Mouse (Mus musculus): ENCODE results near the gene Gpr146. TPM values are rescaled to one million over a fixed set of nuclear protein-coding genes. Genes with fewer than 3 reads are reported as not detected.
"Not testable (repeated sequence)": the region's sequence is repeated elsewhere in the genome, so short reads cannot be mapped to it uniquely, and the experiment has no call there.

Gene Gpr146
- 10 to 100 TPM in 1 of 2 experiments, 1 to 10 TPM in 1; 8.1 to 11.3 TPM for polyA plus RNA-seq (2017; shearing (Covaris generic))

DNA sequence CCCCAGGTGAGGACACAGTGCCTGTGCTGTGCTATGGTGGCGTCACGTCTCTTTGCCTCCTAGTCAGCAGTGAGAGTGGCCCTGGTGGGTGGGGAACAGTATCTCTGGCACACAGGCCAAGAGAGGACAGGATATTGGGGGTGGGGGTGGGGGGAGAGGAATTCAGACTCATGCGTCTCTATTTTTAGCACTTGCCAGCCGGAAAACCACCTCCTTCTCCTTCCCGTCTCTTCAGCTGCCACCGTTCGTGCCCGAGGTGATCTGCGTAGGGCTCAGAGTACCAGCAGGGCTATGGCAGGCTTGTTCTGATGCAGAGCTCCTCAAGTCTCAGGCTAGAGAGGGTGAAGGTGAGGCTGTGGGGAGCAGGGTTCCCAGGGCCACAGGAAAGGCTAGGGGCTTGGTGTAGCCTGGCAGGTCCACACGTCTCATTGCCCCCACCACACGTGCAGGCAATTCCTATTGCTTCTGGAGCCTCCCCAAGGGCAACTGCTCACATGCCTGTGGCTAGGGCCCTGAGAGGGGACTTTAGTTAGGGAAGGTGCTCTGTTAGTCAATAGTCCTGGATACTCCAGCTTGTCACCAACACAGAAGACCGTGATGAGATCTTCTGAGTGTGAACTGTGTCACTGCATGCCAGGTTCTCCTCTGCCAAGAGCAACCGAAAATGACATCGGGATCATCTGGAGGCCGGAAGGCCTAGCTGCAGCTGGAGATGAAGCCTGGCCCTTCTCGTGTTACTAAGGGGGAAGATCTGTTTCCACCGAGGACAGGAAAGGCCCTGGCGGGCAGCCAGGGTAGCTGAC is at the start of gene Gpr146:
Gpr146 (plus strand) TSS at position 230 of the 803 bp plus-strand sequence.
- peak; percentile 29 for ATAC-seq

DNA sequence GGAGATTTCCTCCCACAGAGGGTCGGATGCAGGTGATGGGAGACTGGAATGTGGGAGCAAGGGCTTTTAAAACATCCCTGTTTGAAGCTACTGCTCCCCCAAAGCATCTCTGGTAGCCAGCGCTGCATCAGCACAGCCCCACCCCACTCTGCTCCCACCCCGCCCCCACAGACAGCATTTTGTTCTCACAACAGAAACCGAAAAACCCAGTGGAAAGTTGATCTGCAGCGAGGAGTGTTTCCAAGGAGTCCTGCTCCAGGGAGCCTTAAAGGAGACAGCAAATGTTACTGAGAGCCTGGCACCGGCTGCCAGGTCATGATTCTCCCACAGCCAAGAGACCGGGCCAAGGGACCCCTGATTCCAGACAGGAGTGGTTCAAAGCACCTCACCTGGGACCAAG is 46.7 kb upstream of the Gpr146 start:
- no peak for ATAC-seq

DNA sequence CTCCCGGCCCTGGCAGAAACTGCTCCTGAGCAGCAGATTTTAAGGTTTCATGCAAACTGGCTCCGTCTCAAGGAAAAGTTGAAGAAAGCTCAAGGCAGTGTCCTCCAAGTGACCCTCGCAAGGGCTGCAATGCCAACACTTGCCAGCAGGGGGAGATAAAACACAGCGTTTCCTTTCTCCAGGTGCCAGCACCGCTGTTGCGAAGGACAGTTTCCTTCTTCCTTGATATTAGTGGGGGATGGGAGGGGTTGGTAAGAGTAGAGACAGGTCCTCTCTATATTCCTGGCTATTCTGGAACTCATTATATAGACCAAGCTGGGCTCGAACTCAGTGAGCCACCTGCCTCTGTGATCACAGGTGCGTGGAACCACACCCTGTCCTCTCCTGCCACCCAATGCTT is 45.8 kb upstream of the Gpr146 start:
- peak; percentile 49 for ATAC-seq

DNA sequence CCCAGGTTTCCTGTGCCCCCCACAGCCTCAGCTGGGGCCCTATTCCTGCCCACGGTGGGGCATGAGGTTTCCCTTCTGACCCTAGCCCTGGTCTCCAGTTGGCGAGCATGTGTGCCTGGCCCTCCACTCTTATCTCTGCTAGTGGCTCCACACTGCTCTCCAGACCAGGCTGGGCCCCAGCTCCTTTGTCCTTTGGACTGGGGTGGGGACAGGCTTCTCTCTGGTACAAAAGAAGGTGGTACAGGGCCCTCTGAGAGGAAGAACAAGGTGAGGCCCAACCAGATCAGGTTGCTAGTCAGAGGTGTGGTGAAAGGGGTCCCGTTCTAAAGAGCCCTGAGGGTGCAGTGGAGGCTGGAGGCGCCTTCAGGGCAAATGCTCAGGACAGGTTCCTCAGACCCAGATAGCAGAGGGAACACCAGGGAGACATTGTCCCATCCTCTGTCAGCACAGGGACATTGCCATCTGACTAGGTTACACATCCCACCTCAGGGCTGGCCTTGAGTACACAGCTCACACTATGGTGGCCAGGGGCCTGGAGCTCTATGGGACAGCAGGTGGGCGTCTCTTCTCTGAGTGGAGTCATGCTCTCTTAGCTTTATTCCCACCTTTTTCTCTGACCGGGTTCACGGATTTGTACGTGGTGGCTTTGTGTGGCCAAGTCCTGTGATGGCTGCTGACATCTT is 44.8 kb upstream of the Gpr146 start:
- no peak for ATAC-seq

DNA sequence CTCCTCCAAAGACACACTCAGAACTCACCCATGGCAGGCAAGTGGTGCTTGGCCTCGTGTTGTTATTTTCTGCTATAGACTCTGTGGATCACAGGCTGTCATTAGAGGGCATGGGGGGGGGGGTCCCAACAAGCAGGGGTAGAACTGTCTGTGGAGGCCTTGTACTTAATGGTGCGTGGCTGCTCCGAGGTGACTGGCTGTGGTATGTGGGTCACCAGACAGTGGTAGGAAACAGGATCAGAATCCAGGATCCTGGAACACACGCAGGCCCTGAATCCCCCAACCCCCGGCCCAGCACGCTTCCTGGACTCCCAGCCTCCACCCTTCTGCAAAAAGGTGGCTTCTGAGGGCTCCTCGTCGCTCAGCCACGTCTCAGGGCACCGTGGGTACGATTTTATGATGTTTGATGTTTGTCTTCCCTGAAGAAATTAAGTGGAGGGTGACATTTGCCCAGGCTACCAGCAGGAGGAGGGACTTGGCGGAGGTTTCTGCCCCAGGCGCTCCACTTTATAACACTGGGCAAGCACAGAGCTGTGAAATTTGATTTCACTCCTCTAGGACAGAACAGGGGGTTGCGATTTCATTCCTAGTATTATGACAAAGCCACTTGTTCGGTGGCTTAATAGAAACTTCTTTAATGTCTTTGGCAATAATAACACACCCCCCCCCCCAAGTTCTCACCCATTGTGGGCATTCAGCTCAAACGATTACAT is 44.0 kb upstream of the Gpr146 start:
- ATAC-seq = no peak

DNA sequence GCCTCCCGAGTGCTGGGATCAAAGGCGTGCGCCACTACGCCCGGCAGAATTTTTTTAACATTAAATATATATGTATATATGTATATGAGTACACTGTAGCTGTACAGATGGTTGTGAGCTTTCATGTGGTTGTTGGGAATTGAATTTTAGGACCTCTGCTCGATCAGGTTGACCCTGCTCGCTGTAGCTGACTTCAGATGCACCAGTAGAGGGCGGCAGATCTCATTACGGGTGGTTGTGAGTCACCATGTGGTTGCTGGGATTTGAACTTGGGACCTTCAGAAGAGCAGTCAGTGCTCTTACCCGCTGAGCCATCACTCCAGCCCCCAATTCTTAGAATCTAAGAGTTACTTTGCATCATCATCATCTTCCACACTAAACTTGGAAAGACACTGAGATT is 43.1 kb upstream of the Gpr146 start:
- ATAC-seq = not testable (repeated sequence)

DNA sequence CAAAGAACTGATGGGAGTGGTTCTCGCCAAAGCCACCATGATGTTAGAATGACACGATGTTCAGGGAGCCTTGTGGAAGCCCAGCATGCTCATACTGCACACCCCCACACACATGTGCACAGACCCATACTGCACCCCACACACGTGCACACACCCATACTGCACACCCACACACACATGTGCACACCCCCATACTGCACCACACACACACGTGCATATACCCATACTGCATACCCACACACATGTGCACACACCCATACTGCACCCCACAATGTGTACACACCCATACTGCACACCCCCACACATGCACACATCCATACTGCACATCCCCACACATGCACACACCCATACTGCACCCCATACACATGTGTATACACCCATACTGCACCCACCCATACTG is 41.9 kb upstream of the Gpr146 start:
- no peak for ATAC-seq

DNA sequence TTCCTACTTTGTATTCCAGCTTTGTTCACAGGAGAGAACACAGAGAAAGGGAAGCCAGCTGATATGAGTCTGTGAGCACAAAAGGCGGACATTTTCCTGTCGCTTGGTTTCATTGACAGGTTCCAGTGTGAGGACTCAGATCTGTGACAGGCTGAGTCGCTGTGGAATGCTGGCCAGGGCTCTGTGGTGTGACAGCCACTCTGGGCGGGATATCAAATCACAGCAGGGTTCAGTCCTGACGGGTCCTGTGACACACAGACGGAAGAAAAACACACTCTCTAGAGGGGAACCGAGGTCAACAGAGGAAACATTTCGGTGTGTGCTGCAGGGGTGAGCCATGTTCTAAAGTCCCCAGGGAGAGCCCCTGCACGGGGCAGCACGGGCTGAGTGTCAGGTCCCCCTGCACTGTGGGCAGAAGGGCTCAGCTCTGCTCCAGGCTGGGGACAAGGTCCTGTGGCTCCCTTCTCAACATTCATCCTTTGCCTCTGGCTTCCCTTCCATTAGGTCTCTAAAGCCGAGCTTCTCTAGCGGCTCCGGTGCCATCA is 39.6 kb upstream of the Gpr146 start:
- no peak for ATAC-seq

DNA sequence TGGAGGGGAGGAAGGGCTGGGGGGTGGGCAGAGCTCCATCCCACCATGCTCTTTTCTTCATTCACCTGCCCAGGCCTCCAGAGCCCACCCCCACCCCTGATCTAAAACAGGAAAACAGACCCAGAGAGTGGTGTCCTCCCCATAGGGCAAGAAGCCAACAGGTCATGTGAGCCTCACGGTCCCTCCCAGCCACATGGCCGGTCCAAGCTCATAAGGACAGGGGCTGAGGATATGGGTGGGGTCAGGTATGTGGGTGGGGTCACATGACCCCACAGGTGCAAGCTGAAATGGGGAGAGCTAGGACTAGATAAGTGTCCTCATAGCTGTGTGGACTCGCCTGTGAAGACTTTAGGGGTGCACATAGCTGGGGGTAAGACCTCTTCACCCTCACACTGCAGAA is 39.1 kb upstream of the Gpr146 start:
- ATAC-seq = no peak

DNA sequence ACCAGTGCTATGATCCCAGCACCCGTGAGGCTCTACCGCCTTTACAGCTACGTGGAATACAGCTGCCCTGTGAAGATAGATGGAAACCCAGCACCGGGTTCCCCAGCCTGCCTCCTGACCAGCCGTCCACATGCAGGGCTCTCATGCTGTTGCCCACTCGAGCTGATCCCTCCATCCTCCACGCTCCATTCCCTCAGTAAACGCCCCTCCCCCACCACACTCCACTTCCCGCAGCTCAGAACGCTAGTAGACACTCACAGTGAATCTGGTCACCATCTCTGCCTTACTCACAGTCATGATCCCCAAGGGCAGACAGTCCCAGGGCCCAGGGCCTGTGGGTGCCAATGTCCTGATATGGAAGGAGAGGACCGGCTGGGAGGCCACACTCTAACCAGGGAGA is 38.6 kb upstream of the Gpr146 start:
- ATAC-seq = no peak

DNA sequence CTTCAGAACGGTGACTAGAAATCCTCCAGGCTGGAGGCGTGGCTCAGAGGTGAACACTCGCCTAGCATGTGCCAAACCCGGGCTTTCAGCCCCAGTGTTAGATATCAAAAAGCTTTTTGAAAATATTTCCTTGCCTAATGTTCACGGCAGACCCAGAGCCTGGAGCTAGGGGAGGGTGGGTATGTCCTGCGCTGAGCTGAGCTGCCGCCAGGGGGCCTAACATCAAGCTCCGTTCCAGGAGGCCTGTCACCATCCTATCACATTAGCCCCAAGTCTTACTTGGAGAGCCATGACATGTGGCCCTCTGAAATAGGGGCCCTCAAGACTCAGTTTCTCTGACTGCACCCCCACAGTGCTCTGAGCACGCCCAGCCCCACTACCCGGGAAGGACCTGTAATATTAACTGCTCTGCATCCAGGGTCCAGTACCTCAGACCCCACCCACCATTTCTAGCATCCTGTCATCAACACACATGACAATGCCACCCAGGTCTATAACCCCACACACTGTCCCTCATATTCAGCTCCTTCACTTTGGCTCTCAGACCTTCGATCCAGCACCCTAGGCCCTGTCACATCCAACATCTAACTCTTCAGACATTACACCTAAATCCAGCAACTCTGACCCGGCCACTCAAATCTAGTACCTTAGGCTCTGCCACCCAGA is 33.3 kb upstream of the Gpr146 start:
- peak; percentile 73 for ATAC-seq

DNA sequence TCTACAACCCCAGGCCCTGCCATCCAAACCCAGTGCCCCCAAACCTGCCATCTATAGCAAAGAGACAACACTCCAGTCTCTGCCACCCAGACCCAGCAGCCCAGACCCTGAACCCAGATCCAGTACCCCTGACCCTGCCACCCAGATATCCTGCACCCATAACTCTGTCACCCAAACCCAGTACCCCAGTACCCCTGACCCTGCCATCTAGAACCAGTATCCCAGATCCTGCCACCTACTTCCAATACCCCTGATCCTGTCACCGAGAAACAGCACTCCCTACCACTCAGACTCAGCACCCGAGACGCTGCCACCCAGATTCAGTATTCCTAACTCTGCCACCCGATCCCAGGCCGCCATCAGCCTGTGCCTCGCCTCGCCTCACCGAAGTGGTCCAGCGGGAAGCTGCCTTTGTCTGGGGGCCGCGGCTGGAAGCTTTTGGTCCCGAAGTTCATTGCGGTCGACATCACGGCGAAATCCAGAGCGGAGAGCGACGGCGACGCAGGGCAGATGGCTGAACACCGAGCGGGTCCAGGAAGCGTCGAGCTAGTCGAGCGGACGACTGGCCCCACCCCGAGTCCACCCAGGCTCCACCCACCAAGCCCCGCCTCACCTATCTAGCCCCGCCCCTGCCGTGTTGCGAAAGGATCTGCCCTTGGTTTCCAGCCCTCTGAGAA is 32.7 kb upstream of the Gpr146 start:
- peak; percentile 94 for ATAC-seq

DNA sequence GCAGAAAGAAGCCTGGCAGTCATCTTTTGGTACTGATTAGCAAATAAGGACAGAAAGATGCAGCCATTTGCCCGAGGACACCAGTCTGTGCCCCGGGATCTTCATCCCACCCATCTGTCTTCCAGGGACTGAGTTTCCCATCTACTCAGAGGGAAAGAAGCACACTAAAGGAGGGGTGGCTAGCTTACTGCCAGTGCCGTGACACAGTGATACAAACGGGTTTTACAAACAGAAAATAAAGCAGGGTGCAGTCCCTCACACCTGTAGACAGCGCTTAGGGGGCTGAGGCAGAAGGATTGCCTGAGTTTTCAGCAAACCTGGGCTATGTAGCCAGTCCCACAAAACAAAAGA is 32.2 kb upstream of the Gpr146 start:
- ATAC-seq = peak; percentile 12

DNA sequence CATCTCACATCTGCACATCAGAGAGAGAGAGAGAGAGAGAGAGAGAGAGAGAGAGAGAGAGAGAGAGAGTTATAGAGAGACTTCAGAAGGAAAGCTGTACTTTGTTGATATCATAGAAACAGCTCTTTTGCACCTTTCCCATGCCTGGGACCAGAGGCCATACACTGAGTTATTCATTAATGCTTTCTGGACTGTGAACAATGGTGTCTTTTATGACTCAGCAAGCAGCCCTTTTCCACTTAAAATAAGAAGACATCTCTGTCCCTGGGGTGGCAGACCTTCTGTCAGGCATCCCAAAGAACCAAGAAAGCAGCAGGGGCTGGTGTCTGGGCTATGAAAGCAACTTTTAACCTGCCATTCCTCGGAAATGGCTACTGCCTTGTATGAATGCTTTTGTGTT is 30.3 kb upstream of the Gpr146 start:
- no peak for ATAC-seq

DNA sequence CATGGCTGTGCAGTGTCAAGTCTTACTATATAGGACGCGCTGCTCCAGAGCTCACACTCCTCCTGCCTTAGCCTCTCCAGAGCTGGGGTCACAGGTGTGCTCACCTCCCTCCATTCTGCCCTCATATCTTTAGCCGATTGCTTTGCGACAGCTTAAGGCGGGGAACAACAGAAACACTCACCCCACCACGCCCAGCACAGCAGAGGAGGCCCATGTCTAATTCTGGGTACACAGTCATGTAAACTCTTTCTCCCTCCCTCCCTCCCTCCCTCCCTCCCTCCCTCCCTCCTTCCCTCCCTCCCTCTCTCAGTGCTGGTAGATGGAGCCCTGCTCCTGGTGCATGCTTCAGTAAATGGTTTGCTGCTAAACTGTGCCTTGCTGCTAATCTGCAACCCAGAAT is 27.8 kb upstream of the Gpr146 start:
- no peak for ATAC-seq

DNA sequence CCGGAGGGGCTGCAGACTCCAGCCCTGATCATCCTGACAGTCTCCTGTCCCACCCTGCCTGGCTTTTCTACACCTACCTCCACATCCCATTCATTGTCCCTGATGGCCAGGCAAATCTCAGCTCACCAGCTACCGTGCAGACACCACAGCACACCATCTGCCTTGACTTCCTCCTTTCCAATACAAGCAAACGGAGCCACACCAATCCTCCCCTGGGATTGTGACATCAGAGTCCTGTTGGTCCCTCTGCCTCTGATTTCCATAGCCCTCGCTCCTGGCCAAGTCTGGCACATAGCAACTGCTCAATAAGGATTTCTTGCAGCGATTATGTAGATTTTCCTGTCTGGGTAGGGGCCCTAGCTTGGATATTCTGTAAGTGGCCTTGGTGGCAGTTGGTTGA is 26.4 kb upstream of the Gpr146 start, which contains the start of gene Cox19:
Cox19 (minus strand) TSS at position 285 of the 400 bp plus-strand sequence.
- no peak for ATAC-seq

DNA sequence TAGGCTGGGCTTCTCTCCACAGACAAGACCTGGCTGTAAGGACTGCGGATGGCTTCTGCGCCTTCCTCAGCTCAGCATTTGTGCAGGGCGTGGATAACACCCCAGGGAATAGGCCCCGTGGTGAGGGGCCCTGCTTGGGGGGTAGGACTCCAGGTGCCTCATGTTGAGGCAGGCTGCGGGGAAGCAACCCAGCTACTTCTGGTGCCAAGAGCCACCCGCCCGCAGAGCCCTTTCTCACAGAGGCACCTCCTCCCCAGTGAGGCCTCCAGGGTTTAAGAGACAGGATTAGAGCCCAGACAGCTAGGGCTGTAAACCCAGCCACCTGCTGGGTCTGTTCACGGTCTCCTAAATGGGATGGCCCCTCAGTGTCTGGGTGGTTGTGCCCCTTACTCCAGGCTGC is 25.9 kb upstream of the Gpr146 start:
- no peak for ATAC-seq

DNA sequence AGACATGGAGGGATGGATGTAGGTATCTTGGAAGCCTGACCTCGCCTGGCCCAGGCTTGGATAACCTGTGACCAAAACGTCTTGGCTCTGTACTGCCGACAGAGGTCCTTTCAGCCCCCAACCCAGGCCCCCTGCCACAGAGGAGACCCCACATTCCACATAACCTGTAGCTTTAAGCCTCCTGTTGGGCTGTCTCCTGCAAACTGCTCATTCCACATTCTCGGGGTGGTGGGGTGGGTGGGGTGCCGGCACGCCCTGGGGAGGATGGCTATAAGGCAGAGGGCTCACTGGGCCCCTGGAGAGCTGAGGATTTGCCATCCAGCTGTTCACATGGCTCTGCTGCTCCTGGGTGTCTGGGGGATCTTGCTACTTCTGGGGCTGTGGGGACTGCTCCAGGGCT is 25.2 kb upstream of the Gpr146 start, which contains the start of gene Cyp2w1:
Cyp2w1 (plus strand) TSS at position 301 of the 400 bp plus-strand sequence.
- no peak for ATAC-seq

DNA sequence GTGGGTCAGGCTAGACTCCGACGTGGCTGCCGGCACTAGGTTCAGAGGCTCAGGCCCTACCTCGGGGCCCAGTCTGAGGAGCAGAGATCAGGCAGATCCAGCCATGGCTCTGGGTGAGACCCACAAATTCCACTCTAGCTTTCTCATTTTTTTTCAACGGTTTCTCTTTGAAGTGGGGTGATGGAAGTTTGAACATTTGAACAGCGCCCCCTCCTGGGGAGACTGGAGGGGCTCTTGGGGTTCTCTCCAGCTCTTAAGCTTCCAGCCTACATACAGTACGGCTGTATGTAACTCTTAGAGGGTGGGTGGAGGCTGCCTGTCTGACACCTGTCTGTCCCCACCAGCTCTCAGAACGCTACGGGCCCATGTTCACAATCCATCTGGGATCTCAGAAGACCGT is 24.0 kb upstream of the Gpr146 start:
- no peak for ATAC-seq

DNA sequence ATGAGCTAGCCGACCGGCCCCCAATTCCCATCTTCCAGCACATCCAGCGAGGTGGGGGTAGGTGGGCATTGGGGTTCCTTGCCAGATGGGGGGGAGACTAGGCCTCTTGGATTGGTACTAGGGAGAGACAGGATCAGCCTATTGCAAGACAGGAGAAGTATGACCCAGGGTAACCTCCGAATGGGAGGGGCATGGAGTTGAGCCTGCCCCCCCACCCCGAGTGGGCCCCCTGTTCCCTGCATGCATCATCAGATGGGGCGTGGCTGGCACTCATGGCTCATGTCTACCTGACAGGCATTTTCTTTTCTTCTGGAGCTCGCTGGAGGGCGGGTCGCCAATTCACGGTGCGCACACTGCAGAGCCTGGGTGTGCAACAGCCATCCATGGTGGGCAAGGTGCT is 23.6 kb upstream of the Gpr146 start:
- no peak for ATAC-seq

DNA sequence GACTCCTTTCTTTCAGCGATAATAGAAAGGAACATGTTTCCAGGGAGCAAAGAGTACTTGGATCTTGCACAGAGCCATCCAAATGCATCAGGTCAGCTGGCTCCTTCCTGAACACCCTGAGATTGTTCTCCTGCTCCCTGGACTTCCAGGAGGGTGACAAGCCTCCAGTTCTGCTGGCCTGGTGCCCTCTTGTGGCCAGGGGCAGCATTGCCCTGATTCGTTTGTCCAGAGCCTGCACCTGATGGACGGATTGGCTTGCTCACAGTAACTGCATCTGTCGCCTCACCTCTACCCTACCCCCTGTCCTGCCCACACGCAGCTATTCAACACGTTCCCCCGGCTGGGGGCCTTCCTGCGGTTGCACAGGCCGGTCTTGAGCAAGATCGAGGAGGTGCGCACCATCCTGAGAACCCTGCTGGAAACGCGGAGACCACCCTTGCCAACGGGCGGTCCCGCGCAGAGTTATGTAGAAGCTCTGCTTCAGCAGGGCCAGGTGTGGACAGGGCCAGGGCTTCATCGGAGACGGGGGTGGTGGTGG is 22.2 kb upstream of the Gpr146 start:
- peak; percentile 53 for ATAC-seq

DNA sequence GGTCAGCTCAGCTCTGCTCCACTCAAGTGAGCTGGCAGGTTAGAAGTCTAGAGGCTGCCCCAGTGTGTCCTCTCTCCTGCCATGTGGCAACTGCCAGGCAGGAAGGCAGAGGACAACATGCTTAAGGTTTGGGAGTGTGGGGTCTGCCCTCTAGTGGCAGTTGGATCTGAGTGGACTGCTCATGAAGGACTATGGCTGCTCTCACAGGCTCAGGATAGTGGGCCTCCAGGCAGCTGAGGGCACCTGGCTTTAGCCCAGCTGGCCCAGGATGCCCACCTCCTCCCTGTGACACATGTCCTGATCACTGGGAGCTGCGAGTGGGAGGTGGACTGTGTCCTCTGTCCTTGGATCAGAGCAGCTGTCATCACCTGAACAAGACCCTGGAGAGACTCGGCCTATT is 18.8 kb upstream of the Gpr146 start:
- ATAC-seq = no peak
